Mouse (Mus musculus): ENCODE measurements around the gene Chrna3. TPM values are rescaled to one million over a fixed set of nuclear protein-coding genes. Genes with fewer than 3 reads are reported as not detected.

Chrna3 gene
- total and polyA plus RNA-seq, 3 experiments = 0.05 TPM; not detected in 2

- TF ChIP-seq POLR2AphosphoS5 (IDR thresholded peaks at IDR 0.05; ENCODE audit: insufficient replicate concordance, low read depth, low read length) (no peak), GATA1 (IDR thresholded peaks at IDR 0.05; ENCODE audit: borderline replicate concordance, low read length) (no peak), GATA2 (IDR thresholded peaks at IDR 0.05; ENCODE audit: borderline replicate concordance, low read depth, low read length) (no peak), TAL1 (conservative IDR thresholded peaks at IDR 0.05; ENCODE audit: low read depth, low read length) (no peak), CTCF (IDR thresholded peaks at IDR 0.05; ENCODE audit: low read depth, low read length) (no peak)
- ATAC-seq (ENCODE audit: extremely low read depth, insufficient number of reproducible peaks, low FRiP score, poor library complexity, severe bottlenecking) (no peak), DNase-seq (ENCODE audit: low spot score) (no peak)
- Histone ChIP-seq H3K27me3 (ENCODE audit: insufficient read depth, low read length) (peaks cover 49% of the 10 kb centered on the region), H3K4me1 (ENCODE audit: insufficient read depth, low read depth, low read length) (peaks cover 19% of the 10 kb centered on the region), H3K4me3 (ENCODE audit: low read depth, low read length) (no peak overlapping the region; the same call in 1 of the 2 replicates), H3K9me3 (replicated peaks) (no peaks in the 10 kb centered on the region; the same call in 1 of the 2 replicates), H3K36me3 (replicated peaks) (no peaks in the 10 kb centered on the region)
These were observed 44.0 kb downstream of the Chrna3 start for GRCm38 (mm10) chr9:54982401-54982800.

DNA sequence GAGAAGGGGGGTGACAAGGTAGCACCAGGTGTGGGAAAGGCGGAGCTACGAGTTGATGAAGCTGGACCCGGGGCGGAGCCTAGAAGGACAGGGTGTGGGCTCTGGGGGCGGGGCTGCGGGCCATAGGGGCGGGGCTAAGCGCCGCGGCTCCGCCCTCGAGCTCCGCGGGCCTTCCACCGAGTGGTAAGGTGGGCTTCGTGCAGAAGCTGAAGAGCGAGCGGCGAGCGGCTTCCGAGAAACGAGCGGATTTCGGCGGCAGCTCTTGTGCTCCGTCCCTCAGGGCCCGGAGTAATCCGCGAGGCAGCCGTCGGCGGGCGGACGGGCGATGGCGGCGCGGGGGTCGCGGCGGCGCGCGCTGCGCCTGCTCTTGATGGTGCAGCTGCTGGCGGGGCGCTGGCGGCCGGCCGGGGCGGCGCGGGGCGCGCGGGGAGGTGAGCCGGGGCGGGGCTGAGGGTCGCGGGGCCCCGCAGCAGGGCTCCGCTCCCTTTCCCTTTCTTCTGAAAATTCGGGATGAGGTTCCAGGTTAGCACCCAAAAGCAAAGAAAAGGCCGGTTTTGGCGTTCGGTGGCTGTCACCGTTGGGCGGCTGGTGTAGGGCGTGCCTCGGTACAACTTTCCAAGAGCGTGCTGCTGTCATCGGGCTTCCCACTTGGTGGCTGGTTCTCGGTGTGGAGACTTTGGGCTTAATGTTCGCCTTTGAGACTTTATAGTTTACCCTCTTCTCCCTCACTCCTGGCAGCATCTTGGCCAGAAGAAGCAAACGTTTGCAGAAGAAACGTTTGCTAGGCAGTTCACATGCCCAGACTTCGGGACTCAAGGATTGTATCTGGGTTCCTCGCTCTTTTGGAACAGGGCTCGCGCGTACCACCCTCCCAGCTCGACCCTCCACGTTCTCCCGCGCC, 44.8 kb downstream of the Chrna3 start:
- ATAC-seq (ENCODE audit: extremely low read depth, insufficient number of reproducible peaks, low FRiP score, poor library complexity, severe bottlenecking) = no peak
- Histone ChIP-seq H3K36me3 (replicated peaks) (no peaks in the 10 kb centered on the region), H3K4me3 (ENCODE audit: low read depth, low read length) (peak overlapping the region; percentile 72), H3K27me3 (ENCODE audit: insufficient read depth, low read length) (peaks cover 49% of the 10 kb centered on the region), H3K4me1 (ENCODE audit: insufficient read depth, low read depth, low read length) (peaks cover 19% of the 10 kb centered on the region), H3K9me3 (replicated peaks) (no peaks in the 10 kb centered on the region; the same call in 1 of the 2 replicates)
- no peak for TF ChIP-seq TAL1 (conservative IDR thresholded peaks at IDR 0.05; ENCODE audit: low read depth, low read length)
- TF ChIP-seq GATA2 (IDR thresholded peaks at IDR 0.05; ENCODE audit: borderline replicate concordance, low read depth, low read length) = no peak
- DNase-seq (ENCODE audit: low spot score) = peak; percentile 8

GRCm38 (mm10) chr9:54980674-54981073, 45.7 kb downstream of the Chrna3 start, which contains the start of gene Chrna5:
TSS of gene Chrna5 (plus strand) at chr9:54980880.
- peaks cover 52% of the 10 kb centered on the region for H3K27me3 ChIP-seq (ENCODE audit: insufficient read depth, low read length)
- no peak for DNase-seq (ENCODE audit: low spot score)
- peak within 1 kb of the TSS; percentile 72 for H3K4me3 ChIP-seq (ENCODE audit: low read depth, low read length)
- H3K4me1 ChIP-seq (ENCODE audit: insufficient read depth, low read depth, low read length) = peaks cover 19% of the 10 kb centered on the region
- no peaks in the 10 kb centered on the region for H3K36me3 ChIP-seq (replicated peaks)
- no peak for ATAC-seq (ENCODE audit: extremely low read depth, insufficient number of reproducible peaks, low FRiP score, poor library complexity, severe bottlenecking)
- no peak for TF ChIP-seq POLR2AphosphoS5 (IDR thresholded peaks at IDR 0.05; ENCODE audit: insufficient replicate concordance, low read depth, low read length)
- no peak for TF ChIP-seq GATA2 (IDR thresholded peaks at IDR 0.05; ENCODE audit: borderline replicate concordance, low read depth, low read length)
- no peak for TF ChIP-seq CTCF (IDR thresholded peaks at IDR 0.05; ENCODE audit: low read depth, low read length)
- H3K9me3 ChIP-seq (replicated peaks) = no peaks in the 10 kb centered on the region; the same call in 1 of the 2 replicates

- 0 out of 2 replicates have a peak, but pooled peaks cover 2% of the 10 kb centered on the region for H3K9me3 ChIP-seq (replicated peaks)
- H3K4me3 ChIP-seq (ENCODE audit: low read depth, low read length) = no peak overlapping the region
These were observed 56.3 kb downstream of the Chrna3 start for GRCm38 (mm10) chr9:54969972-54970637.

DNA sequence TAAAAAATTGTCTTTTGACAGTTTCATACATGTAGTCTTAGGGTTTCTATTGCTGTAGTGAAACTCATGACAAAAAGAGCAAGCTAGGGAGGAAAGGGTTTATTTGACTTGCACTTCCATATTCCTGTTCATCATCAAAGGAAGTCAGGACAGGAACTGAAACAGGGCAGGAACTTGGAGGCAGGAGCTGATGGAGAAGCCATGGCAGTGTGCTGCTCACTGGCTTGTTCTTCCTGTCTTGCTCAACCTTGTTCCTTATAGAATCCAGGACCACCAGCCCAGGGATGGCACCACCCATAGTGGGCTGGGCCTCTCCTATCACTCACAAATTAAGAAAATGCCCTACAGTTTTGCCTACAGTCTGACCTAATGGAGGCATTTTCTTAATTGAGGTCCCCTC, 62.7 kb downstream of the Chrna3 start:
- H3K4me3 ChIP-seq (ENCODE audit: low read depth, low read length) = no peak overlapping the region
- TF ChIP-seq GATA1 (IDR thresholded peaks at IDR 0.05; ENCODE audit: borderline replicate concordance, low read length) (no peak), POLR2AphosphoS5 (IDR thresholded peaks at IDR 0.05; ENCODE audit: insufficient replicate concordance, low read depth, low read length) (no peak), CTCF (IDR thresholded peaks at IDR 0.05; ENCODE audit: low read depth, low read length) (no peak), GATA2 (IDR thresholded peaks at IDR 0.05; ENCODE audit: borderline replicate concordance, low read depth, low read length) (no peak), TAL1 (conservative IDR thresholded peaks at IDR 0.05; ENCODE audit: low read depth, low read length) (no peak)
- DNase-seq (ENCODE audit: low spot score) (no peak), ATAC-seq (ENCODE audit: extremely low read depth, insufficient number of reproducible peaks, low FRiP score, poor library complexity, severe bottlenecking) (no peak)
- no peaks in the 10 kb centered on the region for H3K4me1 ChIP-seq (ENCODE audit: insufficient read depth, low read depth, low read length)
- H3K36me3 ChIP-seq (replicated peaks) = peaks cover 22% of the 10 kb centered on the region
- H3K9me3 ChIP-seq (replicated peaks) = peaks cover 10% of the 10 kb centered on the region
- H3K27me3 ChIP-seq (ENCODE audit: insufficient read depth, low read length) = 0 out of 2 replicates have a peak, but pooled peaks cover 4% of the 10 kb centered on the region

More at GRCm38 (mm10) chr9:54969972-54970637, 56.3 kb downstream of the Chrna3 start:
- Histone ChIP-seq H3K36me3 (replicated peaks) (no peaks in the 10 kb centered on the region), H3K4me1 (ENCODE audit: insufficient read depth, low read depth, low read length) (peaks cover 10% of the 10 kb centered on the region; the same call in 1 of the 2 replicates), H3K27me3 (ENCODE audit: insufficient read depth, low read length) (peaks cover 11% of the 10 kb centered on the region)
- no peak for ATAC-seq (ENCODE audit: extremely low read depth, insufficient number of reproducible peaks, low FRiP score, poor library complexity, severe bottlenecking)
- TF ChIP-seq POLR2AphosphoS5 (IDR thresholded peaks at IDR 0.05; ENCODE audit: insufficient replicate concordance, low read depth, low read length) (no peak), GATA1 (IDR thresholded peaks at IDR 0.05; ENCODE audit: borderline replicate concordance, low read length) (no peak), CTCF (IDR thresholded peaks at IDR 0.05; ENCODE audit: low read depth, low read length) (no peak), TAL1 (conservative IDR thresholded peaks at IDR 0.05; ENCODE audit: low read depth, low read length) (no peak), GATA2 (IDR thresholded peaks at IDR 0.05; ENCODE audit: borderline replicate concordance, low read depth, low read length) (no peak)
- no peak for DNase-seq (ENCODE audit: low spot score)

DNA sequence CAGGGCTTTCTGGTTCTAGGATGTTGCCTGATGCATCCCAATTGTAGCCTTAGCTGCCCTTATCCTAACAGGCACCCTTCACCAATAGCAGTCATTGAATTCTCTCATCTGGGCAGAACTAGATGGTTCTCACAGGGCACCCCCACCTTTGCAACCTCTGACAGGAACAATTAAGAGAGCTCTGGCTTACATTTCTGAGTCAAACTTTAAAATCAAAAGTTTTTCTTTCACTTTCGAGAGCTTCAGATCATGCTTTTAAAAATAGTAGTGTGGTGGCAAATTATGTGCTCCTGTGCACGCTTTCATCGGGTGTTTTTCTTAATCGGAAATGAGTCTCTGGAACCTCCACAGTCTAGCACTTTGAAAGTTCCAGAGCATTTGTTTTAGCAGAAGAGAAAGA, 65.3 kb downstream of the Chrna3 start:
- TF ChIP-seq GATA1 (IDR thresholded peaks at IDR 0.05; ENCODE audit: borderline replicate concordance, low read length) (no peak), TAL1 (conservative IDR thresholded peaks at IDR 0.05; ENCODE audit: low read depth, low read length) (no peak), CTCF (IDR thresholded peaks at IDR 0.05; ENCODE audit: low read depth, low read length) (no peak), GATA2 (IDR thresholded peaks at IDR 0.05; ENCODE audit: borderline replicate concordance, low read depth, low read length) (no peak), POLR2AphosphoS5 (IDR thresholded peaks at IDR 0.05; ENCODE audit: insufficient replicate concordance, low read depth, low read length) (no peak)
- DNase-seq (ENCODE audit: low spot score) (no peak), ATAC-seq (ENCODE audit: extremely low read depth, insufficient number of reproducible peaks, low FRiP score, poor library complexity, severe bottlenecking) (no peak)
- Histone ChIP-seq H3K9me3 (replicated peaks) (peaks cover 7% of the 10 kb centered on the region), H3K4me3 (ENCODE audit: low read depth, low read length) (no peak overlapping the region), H3K4me1 (ENCODE audit: insufficient read depth, low read depth, low read length) (no peaks in the 10 kb centered on the region), H3K27me3 (ENCODE audit: insufficient read depth, low read length) (0 out of 2 replicates have a peak, but pooled peaks cover 4% of the 10 kb centered on the region), H3K36me3 (replicated peaks) (peaks cover 47% of the 10 kb centered on the region)

Other genes starting within 250 kb of the Chrna3 start
- 60.7 and 70.9 TPM in 2 replicates for gene Ireb2, start 162.8 kb downstream of the Chrna3 start, total RNA-seq (2014; fragmentation: Nextera tagmentation)
- gene Ireb2, start 162.8 kb downstream of the Chrna3 start, total RNA-seq (2017) = 46.0 and 47.0 TPM in 2 replicates
- 1.4 and 2.1 TPM in 2 replicates for gene Ireb2, start 162.8 kb downstream of the Chrna3 start, polyA plus RNA-seq (2012)
- not detected in 2 replicates for gene Hykk, start 109.3 kb downstream of the Chrna3 start, total RNA-seq (2014; fragmentation: Nextera tagmentation)
- 0.06 and 0.16 TPM in 2 replicates for gene Hykk, start 109.3 kb downstream of the Chrna3 start, total RNA-seq (2017)
- not detected in 2 replicates for gene Hykk, start 109.3 kb downstream of the Chrna3 start, polyA plus RNA-seq (2012)
- gene Psma4, start 75.8 kb downstream of the Chrna3 start, total RNA-seq (2014; fragmentation: Nextera tagmentation) = 203 and 219 TPM in 2 replicates
- 293 and 307 TPM in 2 replicates for gene Psma4, start 75.8 kb downstream of the Chrna3 start, total RNA-seq (2017)
- gene Psma4, start 75.8 kb downstream of the Chrna3 start, polyA plus RNA-seq (2012) = 12.3 and 15.5 TPM in 2 replicates
- 1.4 TPM in 1 of 2 replicates, not detected in the other for gene AY074887, start 75.6 kb downstream of the Chrna3 start, total RNA-seq (2014; fragmentation: Nextera tagmentation)
- not detected in 2 replicates for gene AY074887, start 75.6 kb downstream of the Chrna3 start, total RNA-seq (2017)
- not detected in 2 replicates for gene AY074887, start 75.6 kb downstream of the Chrna3 start, polyA plus RNA-seq (2012)
- gene Chrna5, start 45.7 kb downstream of the Chrna3 start, total RNA-seq (2014; fragmentation: Nextera tagmentation) = 1.4 and 2.9 TPM in 2 replicates
- gene Chrna5, start 45.7 kb downstream of the Chrna3 start, total RNA-seq (2017) = 0.33 and 0.76 TPM in 2 replicates
- 0.16 and 0.32 TPM in 2 replicates for gene Chrna5, start 45.7 kb downstream of the Chrna3 start, polyA plus RNA-seq (2012)
- not detected in 2 replicates for gene Chrnb4, start 22.2 kb upstream of the Chrna3 start, total RNA-seq (2014; fragmentation: Nextera tagmentation)
- gene Chrnb4, start 22.2 kb upstream of the Chrna3 start, total RNA-seq (2017) = 0.06 and 0.22 TPM in 2 replicates
- not detected in 2 replicates for gene Chrnb4, start 22.2 kb upstream of the Chrna3 start, polyA plus RNA-seq (2012)
- 74.3 and 86.9 TPM in 2 replicates for gene Ube2q2, start 122.3 kb upstream of the Chrna3 start, total RNA-seq (2014; fragmentation: Nextera tagmentation)
- gene Ube2q2, start 122.3 kb upstream of the Chrna3 start, total RNA-seq (2017) = 78.4 and 90.6 TPM in 2 replicates
- 31.6 and 42.3 TPM in 2 replicates for gene Ube2q2, start 122.3 kb upstream of the Chrna3 start, polyA plus RNA-seq (2012)
- gene Fbxo22, start 182.4 kb upstream of the Chrna3 start, total RNA-seq (2014; fragmentation: Nextera tagmentation) = 70.2 and 88.0 TPM in 2 replicates
- gene Fbxo22, start 182.4 kb upstream of the Chrna3 start, total RNA-seq (2017) = 57.0 and 60.0 TPM in 2 replicates
- gene Fbxo22, start 182.4 kb upstream of the Chrna3 start, polyA plus RNA-seq (2012) = 12.0 and 14.5 TPM in 2 replicates